Mouse (Mus musculus) brain, embryonic 14.5 days (tissue): Measurements from ENCODE around the gene Prpf8. TPM values are rescaled to one million over a fixed set of nuclear protein-coding genes. Genes with fewer than 3 reads are reported as not detected.

Experiments used
- DNase-seq: peaks from one replicate; pipeline ENCODE4 v3.0.0-alpha.2; 2011; ENCODE audit warnings: low read depth
- CTCF ChIP-seq: fragments of 200-500 bp; IDR thresholded peaks from 2 replicates; pipeline ENCODE4 v1.5.1; 2012; ENCODE audit warnings: inconsistent platforms, mild to moderate bottlenecking, moderate library complexity, borderline replicate concordance; ENCODE audit not compliant: insufficient read depth, insufficient read length; ENCODE audit errors: extremely low read depth
- POLR2A ChIP-seq: fragments of 200-500 bp; IDR thresholded peaks from 2 replicates; pipeline ENCODE4 v1.6.1; 2012; ENCODE audit warnings: mild to moderate bottlenecking, inconsistent platforms, borderline replicate concordance; ENCODE audit not compliant: poor library complexity, insufficient read depth, insufficient read length, severe bottlenecking; ENCODE audit errors: extremely low read depth
- polyA plus RNA-seq: library from polyadenylated mRNA; depleted of rRNA; stranded (reverse); fragments of >200 nt; gene quantifications from 2 replicates; pipeline ENCODE4 v1.2.3, GENCODE M21; 2012

Prpf8 gene
- polyA plus RNA-seq, 1 experiment, result 156 TPM

DNA sequence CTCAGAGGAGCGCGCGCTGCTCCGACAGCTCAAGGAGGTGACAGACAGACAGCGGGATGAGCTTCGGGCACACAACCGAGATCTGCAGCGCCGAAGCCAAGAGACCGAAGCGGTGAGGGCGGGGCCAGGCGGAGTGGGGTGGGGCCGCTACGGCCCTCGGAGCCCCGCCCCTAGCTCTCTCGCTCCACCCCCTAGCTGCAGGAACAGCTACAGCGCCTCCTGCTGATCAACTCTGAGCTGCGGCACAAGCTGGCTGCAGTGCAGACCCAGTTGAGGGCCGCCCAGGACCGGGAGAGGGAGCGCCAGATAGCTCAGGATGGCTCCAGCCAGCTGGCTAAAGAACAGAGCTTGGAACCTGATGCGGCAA is 24.0 kb downstream of the Prpf8 start:
- peak; percentile 95 for DNase-seq
- TF ChIP-seq CTCF (peak; percentile 81), POLR2A (no peak)

DNA sequence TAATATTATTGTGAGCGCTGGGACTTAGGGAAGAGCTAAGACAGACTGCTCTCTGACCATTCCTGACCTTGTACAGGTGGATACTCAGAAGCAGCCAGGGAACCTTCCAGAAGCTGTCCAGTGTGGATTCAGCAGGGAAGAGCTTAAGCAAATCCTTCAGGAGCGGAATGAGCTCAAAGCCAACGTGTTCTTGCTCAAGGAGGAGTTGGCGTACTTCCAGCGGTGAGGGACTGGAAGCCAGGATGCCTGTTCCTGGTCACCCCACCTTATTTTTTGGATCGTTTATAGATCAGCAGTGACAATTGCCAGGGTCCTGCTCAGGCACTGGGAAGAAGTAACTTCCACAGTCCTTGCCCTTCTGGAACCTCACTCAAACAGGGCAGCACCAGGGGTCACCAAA is 24.6 kb downstream of the Prpf8 start:
- DNase-seq, result peak; percentile 17
- TF ChIP-seq POLR2A, result no peak
- no peak for TF ChIP-seq CTCF

DNA sequence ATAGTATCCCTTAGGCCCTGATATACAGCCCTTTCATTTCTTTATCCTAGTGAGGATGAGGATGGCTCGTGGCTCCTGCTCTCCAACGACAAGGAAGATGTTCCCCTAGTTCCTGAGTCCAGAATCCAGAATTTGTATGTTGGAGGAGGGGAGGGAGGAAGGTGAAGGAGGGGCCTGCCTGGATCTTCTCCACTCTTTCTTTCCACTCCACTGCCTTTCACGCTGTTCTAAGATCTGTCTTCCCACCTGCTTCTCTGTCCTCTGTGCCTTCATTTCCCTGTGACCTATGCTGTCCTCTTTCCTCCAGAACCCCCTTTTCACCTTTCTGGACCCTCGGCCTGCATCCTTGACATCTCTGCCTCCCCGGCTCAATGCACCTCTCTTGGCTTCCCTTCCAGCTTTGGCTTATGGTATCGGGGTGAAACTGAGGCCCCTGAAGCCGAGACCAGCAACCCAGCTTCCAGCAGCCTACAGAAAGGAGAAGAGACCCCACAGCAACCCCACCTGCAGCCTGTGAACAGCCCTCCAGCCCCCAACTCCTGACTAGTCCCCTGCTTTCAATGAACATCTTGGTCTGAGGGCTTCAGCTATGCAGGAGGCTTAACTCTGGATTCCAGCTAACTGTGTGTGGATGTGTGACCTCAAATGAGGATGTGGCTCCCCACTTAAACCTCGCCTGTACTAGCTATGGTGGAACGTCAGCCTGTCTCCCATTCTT is 25.8 kb downstream of the Prpf8 start:
- no peak for DNase-seq
- TF ChIP-seq POLR2A, result no peak
- TF ChIP-seq CTCF, result no peak

DNA sequence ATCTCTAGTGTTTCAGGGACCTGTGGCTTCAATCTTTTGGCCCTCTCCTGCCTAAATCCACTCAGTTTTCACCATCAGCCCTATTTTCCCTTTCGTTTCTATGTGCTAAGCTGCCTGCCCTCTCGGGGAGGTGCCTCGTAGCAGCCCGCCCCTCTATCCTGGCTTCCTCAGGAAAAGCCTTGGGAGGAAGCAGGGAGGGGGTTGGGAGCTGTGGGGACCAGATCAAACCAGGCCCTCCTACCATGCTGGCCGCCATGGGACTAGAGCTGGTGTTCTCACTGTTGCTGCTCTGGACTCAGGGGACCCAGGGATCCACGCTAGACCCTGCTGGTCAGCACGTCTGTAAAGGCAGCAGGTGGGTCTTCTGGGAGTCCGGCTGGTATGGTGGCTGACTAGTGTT is 26.7 kb downstream of the Prpf8 start, which contains the start of gene Scarf1:
TSS of gene Scarf1 (plus strand) at position 205 of the 400 bp plus-strand sequence.
- TF ChIP-seq CTCF, result no peak
- no peak for TF ChIP-seq POLR2A
- no peak for DNase-seq

DNA sequence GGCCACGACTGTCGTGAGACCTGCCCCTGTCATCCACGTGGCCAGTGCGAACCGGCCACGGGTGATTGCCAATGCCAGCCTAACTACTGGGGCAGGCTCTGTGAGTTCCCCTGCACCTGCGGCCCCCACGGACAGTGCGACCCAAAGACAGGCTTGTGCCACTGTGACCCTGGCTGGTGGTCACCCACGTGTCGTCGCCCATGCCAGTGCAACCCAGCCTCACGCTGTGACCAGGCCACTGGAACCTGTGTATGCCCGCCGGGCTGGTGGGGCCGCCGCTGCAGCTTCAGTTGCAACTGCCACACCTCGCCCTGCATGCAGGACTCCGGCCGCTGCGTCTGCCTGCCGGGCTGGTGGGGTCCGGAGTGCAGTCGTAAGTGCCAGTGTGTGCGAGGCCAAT is 28.6 kb downstream of the Prpf8 start:
- no peak for TF ChIP-seq CTCF
- no peak for TF ChIP-seq POLR2A
- no peak for DNase-seq

DNA sequence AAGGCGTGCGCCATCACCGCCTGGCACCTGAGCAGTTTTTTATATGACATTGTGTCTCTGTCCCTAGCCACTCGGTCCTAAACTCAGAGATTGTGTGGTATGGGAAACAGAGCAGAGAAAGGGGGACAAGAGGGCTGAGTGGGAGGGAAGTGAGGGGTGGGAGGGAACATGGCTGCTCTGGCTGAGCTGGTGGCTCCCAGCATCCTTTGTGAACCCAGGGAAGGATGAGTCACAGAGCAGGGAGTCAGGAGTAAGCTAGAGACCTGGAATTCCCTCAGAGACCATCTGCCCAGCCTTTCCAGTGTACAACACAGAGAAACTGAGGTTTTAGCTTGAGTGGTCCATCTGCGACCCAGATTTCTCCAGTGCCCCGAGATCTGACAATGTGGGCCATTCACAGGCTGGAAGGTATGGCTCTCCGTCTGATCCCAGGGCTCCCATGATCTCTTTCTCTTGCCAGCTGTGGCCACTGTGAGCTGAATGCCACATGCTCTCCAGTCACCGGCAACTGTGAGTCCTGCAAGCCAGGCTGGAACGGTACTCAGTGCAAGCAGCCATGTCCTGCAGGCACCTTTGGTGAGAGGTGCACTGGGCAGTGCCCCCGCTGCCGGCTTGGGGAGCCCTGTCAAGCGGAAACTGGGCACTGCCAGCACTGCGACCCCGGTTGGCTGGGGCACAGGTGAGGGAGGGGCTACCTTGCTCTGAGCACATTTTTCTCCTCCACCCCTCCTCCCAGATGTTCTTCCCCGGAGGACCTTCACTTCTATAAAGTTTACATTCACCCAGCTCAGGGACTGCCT is 33.4 kb downstream of the Prpf8 start:
- no peak for TF ChIP-seq CTCF
- TF ChIP-seq POLR2A, result no peak
- no peak for DNase-seq

DNA sequence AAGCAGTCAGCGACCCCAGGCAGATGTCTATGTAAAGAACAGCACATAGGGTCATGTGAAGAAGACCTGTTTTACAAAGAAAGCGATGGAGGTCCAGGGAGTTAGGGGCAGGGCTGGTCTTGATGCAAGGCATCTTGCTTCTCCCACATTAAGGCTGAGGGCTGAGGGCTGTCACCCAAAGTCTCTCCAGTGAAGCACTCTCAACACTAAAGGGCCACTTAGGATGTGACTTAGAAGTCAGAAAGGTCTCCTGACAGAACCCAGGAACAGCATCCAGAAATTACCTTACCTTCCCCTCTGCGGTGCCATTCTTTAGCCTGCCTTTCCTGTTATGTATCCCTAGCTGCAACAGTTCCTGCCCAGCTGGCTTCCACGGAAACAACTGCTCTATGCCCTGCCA is 35.0 kb downstream of the Prpf8 start:
- TF ChIP-seq CTCF, result no peak
- TF ChIP-seq POLR2A, result no peak
- DNase-seq, result no peak

DNA sequence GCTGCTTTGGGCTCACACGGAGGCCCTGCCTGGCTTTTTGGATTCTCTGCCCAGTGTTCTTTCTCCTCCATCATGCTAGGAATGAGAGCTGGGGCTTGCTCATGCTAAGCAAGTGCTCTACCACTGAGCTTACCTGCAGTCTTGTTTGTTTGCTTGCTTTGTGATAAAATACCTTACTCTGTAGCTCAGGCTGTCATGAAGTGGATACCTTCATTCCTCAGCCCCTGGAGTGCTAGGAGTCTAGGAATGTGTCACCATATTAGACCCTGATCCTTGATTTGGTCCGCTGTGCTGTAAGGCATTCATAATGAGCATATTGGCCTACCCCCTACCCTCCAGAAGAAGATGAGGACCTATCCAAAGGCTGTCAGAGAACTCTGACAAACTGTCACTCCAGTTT is 36.2 kb downstream of the Prpf8 start:
- DNase-seq, result no peak
- TF ChIP-seq POLR2A (no peak), CTCF (no peak)

DNA sequence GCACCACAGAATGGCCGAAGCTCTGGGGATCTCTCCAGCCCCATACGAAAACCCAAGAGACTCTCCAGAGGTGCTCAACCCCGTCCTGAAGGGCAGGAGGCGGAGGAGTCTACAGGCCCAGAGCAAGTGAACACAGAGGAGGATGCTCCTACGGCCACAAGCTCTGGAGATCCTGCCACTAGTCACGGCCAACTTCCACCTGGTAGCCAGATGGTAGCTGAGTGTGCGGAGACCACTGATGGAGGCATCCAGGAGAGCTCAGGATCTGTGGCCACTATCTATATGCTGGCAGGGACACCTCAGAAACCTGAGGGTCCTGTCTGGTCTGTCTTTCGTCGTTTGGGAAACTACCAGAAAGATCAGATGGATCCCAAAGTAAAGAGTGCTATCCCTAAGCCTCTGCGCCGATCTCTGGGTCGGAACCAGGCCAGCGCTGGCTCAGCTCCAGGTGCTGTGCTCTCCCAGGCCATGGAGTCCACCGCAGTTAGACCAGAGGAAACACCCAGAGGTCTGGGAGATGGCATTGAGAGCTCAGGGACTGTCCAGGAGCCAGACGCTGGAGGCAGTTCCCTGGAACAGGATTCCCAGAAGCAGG is 39.0 kb downstream of the Prpf8 start:
- DNase-seq, result no peak
- TF ChIP-seq POLR2A (no peak), CTCF (no peak)

DNA sequence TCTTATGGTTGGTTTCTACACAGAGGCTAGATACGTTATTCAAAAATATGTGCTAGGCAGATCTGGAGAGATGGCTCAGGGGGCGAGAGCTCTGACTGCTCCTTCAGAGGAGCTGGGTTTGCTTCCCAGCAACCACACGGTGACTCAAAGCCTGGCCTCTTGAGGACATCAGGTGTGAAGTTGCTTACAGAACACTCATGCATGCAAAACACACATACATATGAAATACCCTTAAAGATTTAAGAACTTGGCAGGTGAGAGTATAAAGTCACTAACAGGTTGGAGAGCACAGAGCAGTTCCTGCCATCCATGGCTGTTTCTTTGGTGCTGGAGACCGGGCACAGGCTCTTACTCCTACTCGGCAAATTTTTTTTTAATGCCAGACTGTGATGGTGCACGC is 40.3 kb downstream of the Prpf8 start:
- DNase-seq, result no peak
- TF ChIP-seq POLR2A (no peak), CTCF (no peak)

DNA sequence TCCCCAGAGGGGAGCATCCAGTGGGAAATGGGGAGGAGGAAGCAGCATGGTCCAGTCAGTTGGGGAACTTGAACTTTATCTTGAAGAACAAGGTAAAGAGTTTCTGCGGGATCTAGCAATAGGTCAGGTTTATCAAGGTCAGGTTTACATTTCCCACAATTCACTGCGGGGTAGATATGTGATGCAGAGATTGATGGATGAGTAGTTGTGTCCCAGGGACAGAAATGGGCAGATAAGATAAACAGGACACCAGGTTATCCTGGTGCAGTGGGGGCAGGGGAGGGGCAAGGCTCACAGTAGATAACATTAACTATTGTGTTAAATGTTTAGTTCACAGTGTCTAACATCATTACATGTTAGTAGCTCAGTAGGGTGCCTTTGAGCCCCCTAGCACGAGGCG is 43.2 kb downstream of the Prpf8 start:
- no peak for DNase-seq
- TF ChIP-seq CTCF, result no peak
- no peak for TF ChIP-seq POLR2A
